Mouse (Mus musculus) stomach, postnatal 0 days (tissue): ENCODE measurements around the gene Prm1.

Source experiments
- CTCF ChIP-seq: IDR thresholded peaks from 2 replicates; pipeline ENCODE4 v1.5.1; 2016; ENCODE audit warnings: antibody characterized with exemption, low read depth, mild to moderate bottlenecking, moderate library complexity
- EP300 ChIP-seq: optimal IDR thresholded peaks from 2 replicates; pipeline ENCODE3; 2016; ENCODE audit warnings: antibody characterized with exemption

GRCm38 (mm10) chr16:10781862-10782371 lies 23.7 kb downstream of the Prm1 start:
- no peak for TF ChIP-seq CTCF
- no peak for TF ChIP-seq EP300
